Mouse (Mus musculus) gastrocnemius, adult 8-10 months (tissue): ENCODE results near the gene Ago1. TPM values are rescaled to one million over a fixed set of nuclear protein-coding genes. Genes with fewer than 3 reads are reported as not detected.

Experiments
- DNase-seq, 2 experiments: peaks; one replicate each; pipeline ENCODE4 v3.0.0; 2022; ENCODE audit warnings: low spot score in 2 of 2
- total RNA-seq, 4 experiments: library from RNA; stranded (reverse); gene quantifications; 2 replicates each; pipeline ENCODE4 v1.2.4; 2022

Gene Ago1
- total RNA-seq, result 1 to 10 TPM; 5.1 to 6.8 (median 6.0) TPM

DNA sequence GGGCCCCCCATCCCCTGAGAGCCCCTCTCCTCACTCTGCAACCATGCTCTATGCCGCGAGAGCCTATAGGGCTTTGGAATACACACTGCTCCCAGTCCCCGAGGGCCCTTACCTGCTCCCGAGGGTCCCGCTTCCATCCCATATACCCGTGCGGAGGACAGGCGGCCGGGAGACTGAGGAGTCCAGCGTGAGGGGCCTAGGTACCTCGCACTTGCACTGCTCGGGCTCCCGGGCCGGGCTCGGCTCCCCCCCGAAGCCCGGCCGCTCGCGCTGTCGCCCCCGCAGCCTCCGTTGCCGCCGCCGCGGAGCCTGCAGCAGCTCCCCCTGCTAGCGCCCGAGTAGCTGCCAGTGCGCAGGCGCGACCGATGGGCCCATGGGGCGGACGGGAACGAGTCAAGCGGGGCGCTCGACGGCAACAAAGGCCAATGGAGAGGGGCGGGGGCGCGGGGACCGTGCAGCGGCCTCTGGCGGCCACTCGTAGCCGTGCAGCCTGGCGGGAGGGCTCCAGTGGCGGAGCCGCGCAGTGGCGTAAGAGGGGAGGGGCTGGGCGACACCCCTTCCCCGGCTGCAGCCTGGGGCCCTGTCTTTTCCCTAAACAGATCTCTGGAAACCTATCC lies at the start of gene Ago1:
Gene Ago1, minus strand, starts transcription at position 299 of the 617 bp plus-strand sequence.
- DNase-seq, result peak; percentile 90 to 92

- no peak for DNase-seq
Measured at GRCm38 (mm10) chr4:126512308-126513066, 44.1 kb upstream of the Ago1 start.

DNA sequence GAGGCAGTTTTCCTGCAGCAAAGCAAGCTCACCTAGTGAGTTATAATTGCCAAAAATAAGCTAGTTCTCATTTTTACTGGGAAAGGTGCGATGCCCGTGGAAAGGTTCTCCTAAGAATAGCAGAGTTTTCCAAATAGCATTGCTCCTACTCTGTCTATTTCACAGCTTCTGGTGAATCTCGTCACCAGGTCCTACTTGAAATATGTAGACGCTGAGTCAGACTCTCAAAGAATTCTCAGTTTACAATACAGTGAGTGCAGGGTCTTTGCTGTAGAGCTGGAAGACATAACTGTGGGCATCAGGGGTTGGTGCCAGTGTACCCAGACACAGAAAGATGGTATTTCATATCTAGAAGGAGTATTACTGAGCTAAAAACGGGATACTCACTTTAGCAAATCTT lies 42.6 kb upstream of the Ago1 start:
- DNase-seq, result no peak

- DNase-seq, result no peak
Measured at GRCm38 (mm10) chr4:126509072-126509471, 40.7 kb upstream of the Ago1 start.

- DNase-seq, result no peak
Measured at GRCm38 (mm10) chr4:126508110-126508899, 39.9 kb upstream of the Ago1 start.

- DNase-seq, result no peak
Measured at GRCm38 (mm10) chr4:126502977-126503309, 34.6 kb upstream of the Ago1 start.

GRCm38 (mm10) chr4:126502141-126502976 lies 34.0 kb upstream of the Ago1 start:
- no peak for DNase-seq

DNA sequence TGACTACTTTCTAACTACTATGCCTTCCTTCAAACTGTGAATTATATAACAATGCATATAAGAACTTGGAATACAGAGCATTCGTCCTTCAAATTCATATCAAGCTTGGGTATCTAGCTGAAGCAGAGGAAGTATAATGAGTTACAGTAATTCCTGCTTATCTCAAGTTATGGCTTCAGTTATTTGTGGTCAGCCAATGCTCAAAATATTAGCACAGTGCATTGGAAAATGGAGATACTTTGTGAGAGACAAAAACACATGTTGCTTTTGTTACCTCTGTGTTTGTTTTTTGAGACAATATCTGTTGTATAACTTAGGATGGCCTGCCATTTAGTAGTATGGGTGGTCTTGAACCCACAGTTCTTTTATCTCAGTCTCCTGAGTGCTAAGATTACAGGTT lies 30.2 kb upstream of the Ago1 start:
- DNase-seq, result no peak

DNA sequence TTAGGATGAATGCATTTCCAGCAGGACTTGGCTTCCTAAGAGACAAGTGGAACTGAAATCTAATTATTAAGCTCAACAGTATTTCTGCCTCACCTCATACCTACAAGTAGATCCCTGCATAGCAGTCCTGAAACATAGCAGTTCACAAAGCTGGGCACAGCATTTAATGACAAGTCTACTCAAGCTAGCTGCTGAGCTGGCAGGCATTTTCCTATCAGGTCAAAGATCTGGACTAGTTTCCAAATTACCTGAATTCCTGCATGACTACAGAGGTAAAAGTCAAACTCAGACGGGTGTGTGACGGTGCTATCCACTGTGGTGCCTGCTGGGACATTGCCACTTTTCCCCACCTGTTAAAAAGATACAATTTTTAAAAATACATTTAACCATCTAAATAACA lies 28.6 kb upstream of the Ago1 start:
- DNase-seq, result no peak

- no peak for DNase-seq
Measured at GRCm38 (mm10) chr4:126495942-126496790, 27.8 kb upstream of the Ago1 start.

GRCm38 (mm10) chr4:126495453-126495852 lies 27.1 kb upstream of the Ago1 start:
- DNase-seq, result no peak

- DNase-seq, result no peak
Measured at GRCm38 (mm10) chr4:126493416-126493815, 25.0 kb upstream of the Ago1 start.

DNA sequence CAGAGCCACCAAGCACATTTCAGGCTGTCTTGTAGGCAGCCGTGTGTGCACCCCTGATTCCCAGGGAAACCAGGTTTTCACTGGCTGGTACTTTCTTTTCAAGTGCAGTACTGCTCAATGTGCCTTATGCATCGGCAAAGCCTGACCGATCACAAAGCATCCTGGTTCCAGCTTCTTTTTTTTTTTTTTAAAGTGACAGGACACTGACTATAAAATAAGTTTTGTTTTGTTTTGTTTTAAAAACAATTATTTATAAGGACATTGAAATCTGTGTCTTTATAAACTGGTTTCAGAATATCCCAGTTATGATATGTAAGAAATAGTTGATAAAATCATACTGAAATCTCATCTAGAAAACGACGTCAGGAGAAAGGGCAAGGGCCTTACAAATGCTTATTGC lies 23.6 kb upstream of the Ago1 start:
- DNase-seq, result no peak

- no peak for DNase-seq
Measured at GRCm38 (mm10) chr4:126490726-126491125, 22.3 kb upstream of the Ago1 start.

DNA sequence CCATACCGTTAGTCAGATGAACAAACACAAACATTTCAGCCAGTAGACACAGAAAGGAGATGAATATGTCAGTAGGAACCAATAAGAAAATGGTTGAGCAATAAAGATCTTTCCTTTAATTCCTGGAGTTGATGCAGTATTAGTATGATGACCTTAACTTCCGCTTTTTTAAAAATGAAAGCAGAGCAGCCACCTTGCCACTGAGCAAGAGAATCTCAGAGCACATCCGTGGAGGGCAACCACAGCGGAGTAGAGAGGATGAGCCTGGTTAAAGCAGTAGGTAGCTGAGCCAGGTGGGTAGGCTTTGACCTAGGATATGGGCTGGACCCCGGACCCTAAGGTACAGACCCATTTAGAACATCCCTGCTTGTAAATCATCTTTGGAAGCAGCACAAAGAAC lies 21.4 kb upstream of the Ago1 start:
- DNase-seq, result no peak

DNA sequence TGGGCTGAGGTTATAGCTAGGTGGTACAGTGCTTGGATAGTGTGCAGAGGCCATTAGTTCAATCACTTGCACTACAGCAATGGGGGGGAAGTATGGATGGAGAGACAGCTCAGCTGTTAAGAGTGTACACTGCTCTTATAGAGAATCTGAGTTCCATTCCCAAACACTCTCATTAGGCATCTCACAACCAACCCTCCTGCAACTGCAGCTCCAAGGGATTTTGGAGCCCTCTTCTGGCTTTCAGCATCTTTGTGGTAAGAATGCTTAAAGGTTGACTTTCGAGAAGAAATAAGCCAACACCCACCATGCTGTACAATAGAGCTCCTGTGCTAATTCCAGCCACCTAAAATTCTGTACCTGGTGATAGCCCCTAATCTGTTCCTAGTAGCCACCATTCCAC lies 17.8 kb upstream of the Ago1 start:
- DNase-seq, result no peak

GRCm38 (mm10) chr4:126485065-126485464 lies 16.7 kb upstream of the Ago1 start:
- no peak for DNase-seq

GRCm38 (mm10) chr4:126483874-126484273 lies 15.5 kb upstream of the Ago1 start:
- no peak for DNase-seq

GRCm38 (mm10) chr4:126482951-126483350 lies 14.6 kb upstream of the Ago1 start:
- DNase-seq, result no peak

GRCm38 (mm10) chr4:126481461-126481860 lies 13.1 kb upstream of the Ago1 start:
- no peak for DNase-seq

- no peak for DNase-seq
Measured at GRCm38 (mm10) chr4:126480288-126480687, 11.9 kb upstream of the Ago1 start.
